Mouse (Mus musculus): Measurements from ENCODE around the gene Shcbp1.
"Not testable (repeated sequence)": the region's sequence is repeated elsewhere in the genome, so short reads cannot be mapped to it uniquely, and the experiment has no call there.

Shcbp1 gene

DNA sequence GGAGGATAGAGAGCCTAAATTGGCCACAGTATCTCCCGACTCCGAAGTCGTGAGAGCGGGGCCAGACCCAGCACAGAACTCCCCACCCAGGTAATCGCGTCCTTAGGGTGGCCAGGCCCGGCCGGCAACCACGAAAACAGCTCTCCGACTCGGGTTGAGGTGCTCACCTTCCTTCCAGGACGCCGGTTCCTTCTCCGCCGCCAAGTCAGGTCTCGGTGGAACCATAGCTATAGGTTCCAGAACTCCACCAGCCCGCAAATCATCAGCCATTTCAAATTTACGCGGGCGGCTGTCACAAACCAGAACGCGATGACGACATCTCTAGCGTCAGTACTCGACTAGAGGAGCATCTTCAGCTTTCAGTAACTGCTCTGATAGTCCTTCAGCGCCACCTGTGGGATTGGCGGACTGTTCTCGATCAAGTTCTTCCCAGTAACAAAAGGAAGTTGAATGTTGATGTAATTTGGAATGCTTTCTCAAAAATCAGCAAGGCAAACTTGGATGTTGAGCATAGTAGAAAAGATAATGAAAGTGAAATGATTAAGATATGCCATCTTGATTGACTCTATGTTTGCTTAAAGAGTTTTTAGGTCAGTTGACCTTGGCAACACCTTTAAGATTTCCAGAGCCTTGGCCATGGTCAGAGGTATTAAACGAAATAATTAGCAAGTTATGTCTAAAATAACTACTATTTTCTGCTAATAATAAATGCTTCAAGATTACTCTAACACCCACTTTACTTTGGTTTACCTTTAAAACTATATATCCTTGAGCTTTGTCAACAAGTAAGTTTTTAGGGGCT lies at the start of gene Shcbp1:
TSS of gene Shcbp1 (minus strand) at position 314 of the 802 bp plus-strand sequence.
- DNase-seq, result peak; percentile 97

DNA sequence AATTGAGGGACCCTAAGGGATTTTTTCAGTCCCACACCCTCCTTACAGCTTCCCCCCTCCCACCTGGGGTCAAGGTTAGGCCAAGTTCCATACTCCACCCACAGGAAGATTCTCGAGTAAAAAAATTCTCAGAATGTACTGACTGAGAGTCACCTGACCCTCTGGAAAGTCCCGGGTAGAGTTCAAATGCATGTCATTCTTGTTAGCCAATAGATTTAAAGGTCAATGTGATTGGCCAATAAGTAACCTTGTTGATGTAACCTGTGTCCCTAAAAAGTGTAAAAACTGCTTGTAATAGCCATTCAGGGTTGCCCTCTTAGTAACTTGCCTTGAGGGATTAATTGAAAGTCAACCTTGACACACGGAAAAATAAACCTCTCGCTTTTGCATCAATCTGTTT lies 29.5 kb upstream of the Shcbp1 start:
- DNase-seq, result no peak

DNA sequence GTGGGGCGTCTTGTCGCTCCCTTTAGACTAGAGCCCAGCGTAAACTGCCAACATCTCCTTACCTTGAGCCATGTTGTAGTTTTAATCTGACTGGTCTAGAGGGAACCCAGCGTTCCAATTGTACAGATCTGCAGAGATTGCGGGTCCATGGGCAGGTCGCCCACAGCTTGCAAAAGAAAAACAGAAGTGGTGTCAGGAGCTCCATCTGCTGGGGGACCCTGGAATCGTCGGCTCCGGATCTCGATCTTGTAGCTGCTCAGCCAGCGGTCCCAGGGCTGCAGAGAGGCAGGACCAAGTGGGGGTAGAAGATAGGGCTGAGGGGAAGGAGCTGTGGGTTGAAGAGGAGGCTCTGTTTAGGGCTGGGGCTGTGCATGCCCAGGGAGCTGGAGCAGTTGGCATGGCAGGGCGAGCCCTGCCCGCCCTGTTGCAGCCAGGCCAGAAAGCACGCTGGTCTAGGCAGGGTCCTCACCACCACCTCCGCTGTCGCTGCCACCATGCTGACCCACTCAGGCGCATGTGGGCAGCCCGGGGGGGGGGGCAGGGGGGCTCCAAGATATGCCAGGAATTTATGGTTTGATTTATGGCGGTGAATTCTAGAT lies 21.3 kb upstream of the Shcbp1 start:
- DNase-seq, result peak; percentile 60

DNA sequence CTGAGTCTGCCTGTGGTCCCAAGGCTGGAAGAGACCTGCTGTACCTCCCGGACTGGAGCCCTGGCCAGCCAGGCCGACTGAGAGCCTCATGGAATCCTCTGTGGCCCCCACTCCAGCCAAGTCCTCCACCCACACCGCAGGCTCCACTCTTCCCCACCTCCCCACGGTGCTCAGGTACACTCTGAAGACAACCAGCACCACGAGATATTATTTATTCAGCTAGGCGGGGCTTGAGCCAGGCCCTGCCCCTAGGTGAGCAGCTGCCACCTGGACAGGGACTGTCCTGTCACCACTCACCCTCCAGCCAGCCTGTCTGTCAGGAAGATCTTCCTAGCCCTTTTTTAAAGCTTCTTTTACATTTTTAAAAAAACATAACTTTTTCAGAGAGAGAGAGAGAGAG lies 1.1 kb downstream of the Shcbp1 start:
- no peak for DNase-seq

DNA sequence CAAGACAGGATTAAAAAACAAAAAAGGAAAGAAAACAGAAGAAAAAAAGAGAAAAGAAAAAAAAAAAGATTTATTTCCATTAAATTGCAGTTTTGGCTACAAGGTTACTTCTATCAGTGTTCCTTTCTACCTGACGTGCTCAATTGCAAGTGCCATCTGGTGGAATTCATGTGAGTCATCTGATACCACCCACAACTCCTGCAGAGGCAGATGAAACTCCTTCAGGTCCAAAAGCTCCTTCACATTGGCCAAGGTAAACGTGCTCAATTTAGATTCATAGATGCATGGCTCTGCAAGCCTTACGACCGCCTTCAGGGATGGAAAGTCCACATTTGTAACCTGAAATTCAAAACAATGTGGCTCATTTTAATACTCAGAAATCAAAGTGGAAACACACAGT lies 14.6 kb downstream of the Shcbp1 start:
- DNase-seq, result no peak

DNA sequence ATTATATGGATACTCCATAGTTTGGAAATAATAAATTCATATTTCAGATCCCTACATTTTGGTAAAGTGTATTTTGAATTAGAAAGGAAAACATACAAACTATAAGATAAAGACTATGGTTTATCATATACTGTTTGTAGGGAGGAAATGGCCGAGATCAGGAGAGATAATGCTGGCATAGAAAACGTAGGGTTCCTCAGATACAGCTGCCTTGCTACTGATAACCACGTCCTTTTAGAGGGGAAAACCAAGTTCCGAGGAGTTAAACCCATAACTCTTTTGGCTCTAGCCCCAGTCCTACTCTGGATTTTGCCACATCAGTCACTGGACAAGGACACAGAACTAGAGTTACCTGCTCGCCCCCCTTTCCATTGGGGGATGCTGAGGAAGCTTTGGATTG lies 26.3 kb downstream of the Shcbp1 start:
- DNase-seq, result no peak

DNA sequence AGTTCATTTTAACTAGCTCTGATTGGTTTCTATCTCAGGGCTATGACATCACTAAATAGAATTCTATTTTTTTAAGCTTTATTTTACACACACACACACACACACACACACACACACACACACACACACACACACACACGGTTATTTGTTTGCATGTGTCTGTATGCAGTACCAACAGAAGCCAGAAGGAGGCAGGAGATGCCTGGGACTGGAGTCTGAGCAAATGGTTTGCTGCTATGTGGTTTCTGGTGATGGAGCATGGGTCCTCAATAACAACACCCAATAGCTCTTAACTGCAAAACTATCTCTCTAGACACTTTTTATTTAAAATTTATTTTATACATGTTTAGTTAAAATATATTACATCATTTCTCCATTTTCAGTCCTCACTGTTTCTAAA lies 48.4 kb downstream of the Shcbp1 start:
- peak; percentile 2 for DNase-seq

DNA sequence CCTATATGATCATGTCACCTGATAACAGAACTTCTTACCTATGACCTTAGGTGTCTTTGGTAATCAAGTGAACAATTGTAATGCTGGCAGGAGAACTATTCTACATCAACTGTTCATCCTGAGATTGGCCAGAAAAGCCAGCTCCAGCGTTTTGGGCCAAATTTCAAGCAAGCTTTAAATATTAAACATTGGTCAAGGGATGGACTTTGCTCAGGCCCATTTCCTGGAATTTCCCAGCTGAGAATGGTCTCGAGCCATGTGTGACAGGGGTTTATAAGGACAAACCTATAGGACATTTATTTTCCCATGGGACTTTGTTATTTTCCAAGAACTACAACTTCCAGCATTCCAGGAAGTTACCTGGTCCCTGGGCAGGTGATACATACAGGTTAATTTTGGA lies 63.8 kb downstream of the Shcbp1 start:
- DNase-seq, result no peak

DNA sequence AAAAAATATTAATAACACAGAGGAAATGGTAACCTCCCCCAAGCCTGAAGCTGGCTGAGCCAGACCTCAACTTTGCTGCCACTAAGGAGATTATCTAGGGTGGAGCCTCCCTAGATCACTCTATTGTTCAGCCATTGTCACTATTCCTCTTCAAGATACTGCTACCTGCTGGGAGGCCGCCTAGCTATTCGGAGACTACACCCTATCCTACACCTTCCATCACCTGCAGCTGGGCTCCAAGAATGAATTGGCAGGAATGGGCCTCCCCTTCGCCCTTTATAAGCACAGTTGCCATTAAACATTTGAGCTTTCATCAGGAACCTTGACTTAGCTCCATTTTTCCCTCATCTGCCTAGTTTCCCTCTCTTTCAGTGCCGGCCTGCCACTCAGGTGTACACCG lies 71.0 kb downstream of the Shcbp1 start:
- not testable (repeated sequence) for DNase-seq

DNA sequence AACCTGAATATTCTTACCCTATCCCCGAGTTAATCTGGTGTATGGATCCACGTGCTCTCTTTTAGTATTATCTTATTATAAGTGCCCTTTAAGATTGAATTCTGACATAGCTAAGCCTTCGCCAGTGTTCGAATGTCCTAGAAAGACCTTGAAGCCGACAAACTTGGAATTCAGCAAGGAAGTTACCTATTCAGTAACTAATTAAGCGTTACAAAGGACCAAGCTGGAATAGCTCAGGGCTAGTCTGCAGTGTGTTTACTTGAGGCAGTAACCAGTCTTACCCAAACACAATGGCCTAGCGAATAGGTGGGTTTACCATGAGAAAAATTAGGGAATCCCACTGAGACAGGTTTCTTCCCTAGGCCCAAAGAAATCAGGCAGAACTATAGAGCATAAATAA lies 71.5 kb downstream of the Shcbp1 start:
- not testable (repeated sequence) for DNase-seq

DNA sequence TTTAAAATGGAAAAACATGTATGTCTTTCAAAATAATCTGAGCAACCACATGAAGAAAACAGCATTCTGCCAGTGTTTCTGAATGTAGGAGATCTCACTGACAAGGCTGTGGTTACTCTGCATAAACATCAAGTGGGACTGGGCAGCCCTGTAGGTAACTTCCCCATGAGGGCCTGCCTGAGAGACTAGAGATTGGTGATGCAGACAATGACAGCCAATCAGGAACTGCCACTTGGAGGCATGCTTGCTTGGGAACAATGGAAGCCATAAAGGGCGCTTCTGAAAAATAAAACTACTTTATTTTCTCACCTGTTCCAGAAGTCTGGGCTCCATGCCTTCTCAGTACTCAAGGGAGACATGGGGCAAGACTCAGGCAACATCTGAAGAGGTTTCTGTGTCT lies 87.7 kb downstream of the Shcbp1 start:
- no peak for DNase-seq

Data from retina, postnatal 1 day (tissue).